Mouse (Mus musculus) layer of hippocampus, postnatal 25 days (tissue): ENCODE measurements around the gene Frg2f1. TPM values are rescaled to one million over a fixed set of nuclear protein-coding genes. Genes with fewer than 3 reads are reported as not detected.

Experiments used
- DNase-seq, 2 experiments: peaks; one replicate each; pipeline ENCODE4 v3.0.0; 2022; ENCODE audit warnings: mixed read lengths in 2 of 2, low spot score in 1 of 2; ENCODE audit errors: extremely low spot score in 1 of 2
- total RNA-seq, 2 experiments: library from RNA; stranded (reverse); gene quantifications; 2 replicates each; pipeline ENCODE4 v1.2.3; 2021

Gene Frg2f1
- total RNA-seq, 2 experiments from 2014 or later = 26.2 to 29.1 TPM

DNA sequence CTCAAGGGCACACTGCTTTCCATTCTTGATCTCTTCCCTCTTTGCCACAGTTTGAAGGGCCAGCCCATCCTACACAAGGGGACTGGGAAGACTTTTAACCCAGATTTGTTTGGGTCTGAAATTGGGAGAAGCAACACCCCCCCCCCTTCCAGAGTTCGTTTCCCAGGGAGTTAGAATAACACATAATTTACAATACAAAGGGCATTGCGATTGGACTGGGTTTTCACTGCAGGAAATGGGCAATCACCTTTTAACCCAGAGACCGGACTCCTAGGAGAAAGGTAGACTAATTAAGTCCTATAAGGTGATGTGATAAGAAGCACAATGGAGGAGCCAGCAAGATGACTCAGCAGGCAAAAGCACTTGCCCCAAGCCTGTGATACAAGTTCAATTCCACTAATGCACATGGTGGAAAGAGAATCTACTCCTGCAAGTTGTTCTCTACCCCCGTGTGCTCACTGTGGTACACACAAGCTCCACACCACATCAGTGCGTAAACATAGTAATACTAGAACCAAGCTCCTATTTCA lies 40.9 kb downstream of the Frg2f1 start:
- DNase-seq = no peak

DNA sequence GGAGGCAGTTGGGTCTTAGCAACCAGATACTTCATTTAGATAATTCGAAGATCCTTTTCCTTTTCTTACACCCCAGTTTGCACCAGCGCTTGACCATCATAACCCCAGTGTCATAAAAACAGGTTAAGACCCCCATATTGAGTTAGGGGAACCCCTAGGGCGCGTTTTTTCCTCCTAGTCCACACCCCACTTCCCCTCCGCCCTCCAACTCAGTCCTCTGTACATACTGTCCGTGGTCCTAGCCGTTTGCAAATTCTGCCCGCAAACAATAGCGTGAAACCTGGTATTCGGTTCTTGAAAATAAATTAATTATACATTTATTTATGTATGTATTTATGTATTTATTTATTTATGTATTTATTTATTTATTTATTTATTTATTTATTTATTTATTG lies 46.4 kb downstream of the Frg2f1 start:
- DNase-seq = no peak

DNA sequence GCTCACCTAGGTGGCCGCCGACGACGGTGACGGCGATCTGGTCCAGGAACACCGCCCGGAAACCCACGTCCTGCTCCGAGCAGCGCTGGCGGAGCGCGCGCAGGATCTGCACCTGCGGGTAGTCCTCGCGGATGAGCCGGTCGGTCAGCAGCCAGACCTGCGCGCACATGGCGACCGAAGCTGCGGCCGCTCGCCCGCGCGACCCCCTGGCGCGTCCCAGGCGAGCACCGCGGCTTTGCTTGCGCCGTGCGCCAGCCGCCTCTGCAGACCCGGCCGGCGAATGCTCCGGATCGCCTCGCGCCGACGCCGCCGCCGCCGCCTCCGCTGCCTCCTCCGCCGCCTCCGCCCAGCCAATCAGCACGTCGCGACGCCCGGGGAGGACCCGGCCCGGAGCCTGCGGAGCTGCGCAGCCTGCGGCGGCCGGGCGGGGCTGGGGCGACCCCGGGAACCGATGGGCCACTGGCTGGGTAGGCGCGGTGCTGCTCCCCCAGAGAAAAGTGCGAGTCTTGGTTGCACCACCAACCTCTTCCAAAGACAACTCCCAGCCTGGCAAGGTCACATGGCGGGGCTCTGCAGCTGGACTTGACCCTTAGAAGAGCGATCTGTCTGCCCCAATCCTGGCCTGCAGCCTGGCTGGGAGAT lies 46.9 kb downstream of the Frg2f1 start, which contains the start of gene Rimkla:
TSS of gene Rimkla (minus strand) at position 338 of the 642 bp plus-strand sequence.
- DNase-seq = peak; percentile 53 to 56

DNA sequence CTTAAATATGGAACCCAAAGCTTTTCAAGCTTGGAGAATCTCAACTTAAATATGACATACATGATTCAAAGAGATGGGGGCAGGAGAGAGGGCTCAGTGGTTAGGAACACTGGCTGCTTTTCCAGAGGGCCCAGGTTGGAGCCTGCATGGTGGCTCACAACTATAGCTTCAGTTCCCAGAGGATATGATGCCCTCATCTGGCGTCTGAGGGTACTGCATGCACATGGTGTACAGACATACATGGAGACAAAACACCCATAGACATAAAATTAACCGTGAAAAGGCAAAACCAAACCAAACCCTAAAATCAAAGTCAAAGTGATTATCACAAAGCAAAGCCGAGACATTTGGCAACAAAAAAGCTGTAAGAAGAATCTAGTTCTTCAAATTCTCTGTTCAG lies 48.5 kb downstream of the Frg2f1 start:
- peak in 1 of 2 experiments; percentile 64 for DNase-seq

DNA sequence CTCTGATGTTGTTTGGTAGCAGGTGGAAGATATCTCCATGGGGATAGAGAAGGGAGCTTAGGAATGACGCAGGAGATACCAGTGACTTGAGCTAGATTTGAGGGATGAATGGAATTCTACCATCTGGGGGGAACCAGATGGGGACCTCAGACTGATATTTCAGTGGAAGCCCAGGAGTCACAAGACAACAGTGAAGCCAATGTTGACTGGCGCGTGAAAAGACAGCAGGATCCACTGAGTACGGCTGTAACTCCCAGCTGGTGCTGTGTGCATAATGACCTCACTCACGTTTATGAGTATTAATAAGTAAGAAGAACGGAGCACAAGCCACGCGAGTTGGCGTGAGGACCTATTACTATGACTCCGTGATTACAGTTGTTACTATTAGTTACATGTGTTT lies 49.7 kb downstream of the Frg2f1 start:
- no peak for DNase-seq

DNA sequence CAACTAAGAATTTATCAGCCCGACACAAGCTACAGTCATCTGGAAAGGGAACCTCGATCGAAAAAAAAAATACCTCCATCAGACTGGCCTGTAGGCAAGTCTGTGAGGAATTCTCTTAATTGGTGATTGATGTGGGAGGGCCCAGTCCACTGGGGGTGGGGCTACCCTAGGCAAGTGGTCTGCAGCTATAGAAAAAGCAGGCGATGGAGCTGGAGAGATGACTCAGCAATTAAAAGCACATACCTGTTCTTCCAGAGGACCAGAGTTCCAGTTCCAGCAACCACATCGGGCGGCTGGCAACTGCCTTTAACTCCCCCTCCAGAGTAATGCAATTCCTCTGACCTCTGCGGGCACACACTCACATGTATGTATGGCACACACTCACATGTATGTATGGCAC lies 54.4 kb downstream of the Frg2f1 start:
- DNase-seq = no peak

DNA sequence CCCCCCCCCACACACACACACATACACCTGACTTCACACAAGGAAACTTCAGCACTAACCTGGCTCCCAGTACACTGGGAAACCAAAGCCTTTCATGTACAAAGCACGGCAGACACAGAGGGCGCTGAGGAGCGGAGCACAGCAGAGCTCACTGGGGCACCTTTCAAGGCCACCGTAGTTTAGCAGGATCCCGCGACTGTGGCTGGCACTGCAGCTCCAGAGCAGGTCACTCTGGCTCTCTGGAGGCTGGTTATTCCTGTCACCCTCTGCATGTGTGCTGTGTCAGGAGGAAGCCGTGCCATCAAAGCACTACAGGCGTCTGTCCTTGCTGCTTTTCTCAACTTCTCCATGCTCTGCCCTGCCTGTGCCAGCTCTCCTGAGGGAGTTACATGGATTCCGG lies 56.3 kb downstream of the Frg2f1 start:
- no peak for DNase-seq

Other genes starting within 250 kb of the Frg2f1 start
- 100 to 1,000 TPM; 287 to 320 TPM for gene Ybx1, start 244.9 kb downstream of the Frg2f1 start, total RNA-seq
- 10 to 100 TPM; 19.1 to 20.2 TPM for gene Ppih, start 219.0 kb downstream of the Frg2f1 start, total RNA-seq
- gene Ccdc30, start 124.0 kb downstream of the Frg2f1 start, total RNA-seq = 10 to 100 TPM; 19.8 to 26.1 TPM
- 1 to 10 TPM; 5.7 to 5.8 TPM for gene Ppcs, start 117.1 kb downstream of the Frg2f1 start, total RNA-seq
- gene Zmynd12, start 116.7 kb downstream of the Frg2f1 start, total RNA-seq = under 1 TPM; 0.49 to 0.61 TPM
- 10 to 100 TPM; 12.5 to 13.7 TPM for gene Rimkla, start 46.9 kb downstream of the Frg2f1 start, total RNA-seq
- gene Foxj3, start 2.5 kb downstream of the Frg2f1 start, total RNA-seq = 10 to 100 TPM; 66.0 to 80.5 TPM
- not detected for gene Guca2a, start 98.2 kb upstream of the Frg2f1 start, total RNA-seq
- gene Guca2b, start 119.4 kb upstream of the Frg2f1 start, total RNA-seq = not detected
- gene Hivep3, start 194.3 kb upstream of the Frg2f1 start, total RNA-seq = 10 to 100 TPM; 37.9 to 57.4 TPM